Mouse (Mus musculus) adrenal gland (tissue): ENCODE results near the gene Nxph1.

Experiments
- intact Hi-C: fragments of 180-260 bp; cut with DNase I; formaldehyde crosslinking; loops from one replicate; pipeline ENCODE4 v1.15.1; 2025

Nxph1 gene

DNA sequence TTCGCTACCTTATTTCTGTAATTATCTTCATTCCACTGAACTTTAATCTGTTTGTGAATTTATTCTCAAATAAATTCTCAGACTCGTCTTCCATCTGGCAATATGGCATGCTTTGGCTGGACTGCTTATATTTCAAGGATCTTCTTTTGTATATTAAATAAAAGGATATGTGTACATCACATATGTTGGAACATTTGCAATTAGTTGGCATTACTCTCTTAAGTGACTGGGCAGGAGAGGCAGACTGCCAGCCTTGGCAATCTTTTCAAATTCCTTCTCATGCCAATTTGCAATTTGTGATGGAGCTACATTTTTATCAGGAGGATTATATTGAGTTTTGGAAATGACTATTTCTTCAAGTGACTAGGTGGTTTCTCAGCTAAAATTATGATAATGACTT is 149.1 kb downstream of the Nxph1 start:
- intact Hi-C loops: no loop called here

DNA sequence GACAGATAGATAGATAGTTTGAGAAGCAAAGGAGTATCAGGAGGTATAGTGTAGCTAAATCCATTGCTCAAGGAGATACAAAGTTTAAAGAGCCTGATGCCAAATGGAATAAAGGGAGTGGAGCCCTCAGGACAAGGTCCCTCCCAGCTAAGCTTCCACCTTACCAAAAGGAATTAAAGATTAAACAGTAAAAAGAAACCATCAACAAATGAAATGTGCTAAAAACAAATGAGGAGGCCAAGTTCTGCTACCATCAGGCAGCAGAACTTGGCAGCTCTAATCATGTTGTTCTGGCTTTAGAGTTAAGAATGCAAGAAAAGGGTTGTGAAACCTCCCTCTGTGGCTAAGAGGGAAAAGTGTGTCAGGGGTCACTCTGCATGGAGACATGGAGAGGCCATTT is 159.1 kb downstream of the Nxph1 start:
- intact Hi-C loops: no loop called here

DNA sequence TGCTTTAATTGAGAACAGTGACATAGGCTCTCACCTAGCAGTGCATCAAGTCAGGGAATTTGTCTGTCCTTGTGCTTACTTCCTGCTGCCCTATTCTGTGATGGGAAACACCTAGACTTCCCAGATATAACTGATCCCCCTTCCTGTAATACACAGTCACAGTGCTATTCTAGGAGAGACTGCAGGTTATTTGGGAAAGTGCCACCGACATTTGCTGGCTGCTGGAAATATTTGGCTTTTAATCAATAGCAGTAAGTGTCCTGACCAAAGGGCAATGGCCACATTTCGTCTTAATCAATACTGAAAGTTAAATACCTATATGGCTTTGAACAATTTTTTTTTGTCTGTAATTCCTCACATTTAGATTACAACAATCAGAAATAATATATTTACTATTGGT is 170.9 kb downstream of the Nxph1 start:
- intact Hi-C loops: no loop called here

DNA sequence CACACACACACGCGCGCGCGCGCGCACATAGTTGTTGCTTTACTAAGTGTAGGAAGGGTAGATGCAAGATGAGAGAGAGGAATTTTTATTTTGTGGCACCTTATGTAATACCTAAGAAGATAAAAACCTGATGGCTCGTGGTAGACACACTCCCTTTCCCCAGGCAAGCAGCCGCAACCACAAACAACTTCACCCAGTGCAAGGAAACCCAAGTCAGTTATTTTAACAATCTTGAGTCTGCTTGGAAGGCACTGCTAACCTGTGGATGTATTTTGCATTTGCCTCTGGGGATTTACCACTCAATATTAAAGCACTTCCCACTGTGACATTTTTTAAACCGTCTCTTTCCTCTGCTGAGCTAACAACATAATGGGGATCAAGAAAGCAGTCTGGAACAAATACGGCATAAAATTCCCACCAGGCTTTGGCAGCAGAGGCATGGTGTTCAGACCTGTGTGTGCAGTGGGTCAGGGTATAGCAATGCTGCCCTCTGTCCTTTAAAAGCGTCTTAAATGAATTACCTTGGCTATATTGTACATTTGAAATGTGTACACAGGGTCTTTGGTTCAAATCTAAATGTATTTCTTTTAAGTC is 176.2 kb downstream of the Nxph1 start:
- intact Hi-C loops: no loop called here

DNA sequence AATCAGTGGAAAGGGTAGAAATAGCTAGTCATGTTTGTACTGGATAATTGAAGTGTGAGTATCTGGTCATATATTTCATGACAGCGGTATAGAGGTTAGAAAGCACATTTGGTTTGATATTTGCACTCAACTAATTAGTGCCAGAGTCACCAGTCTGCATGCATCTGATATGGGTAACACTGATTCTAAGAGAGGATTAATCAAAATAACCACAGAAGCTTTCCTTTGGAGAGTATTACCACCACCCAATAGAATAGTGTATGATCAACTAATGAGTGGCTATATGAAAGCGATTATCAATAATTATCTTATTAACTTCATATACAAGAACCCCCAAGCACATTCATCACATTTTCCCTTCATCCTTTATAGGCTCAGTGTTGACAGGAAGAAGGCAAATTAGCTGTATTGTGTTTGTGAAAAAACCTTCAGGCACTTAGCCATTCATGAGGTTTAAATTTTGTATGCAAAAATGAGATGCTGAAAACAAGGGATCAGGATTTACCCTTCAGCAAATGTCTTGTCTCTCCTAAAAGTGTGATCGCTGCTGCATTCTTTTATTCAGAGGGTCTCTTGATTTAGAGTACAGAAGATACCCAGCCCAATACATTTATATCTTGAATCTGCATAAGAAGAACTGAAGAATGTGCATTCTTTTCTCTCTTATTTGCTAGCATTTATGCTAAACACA is 185.5 kb downstream of the Nxph1 start:
- intact Hi-C loops: no loop called here

DNA sequence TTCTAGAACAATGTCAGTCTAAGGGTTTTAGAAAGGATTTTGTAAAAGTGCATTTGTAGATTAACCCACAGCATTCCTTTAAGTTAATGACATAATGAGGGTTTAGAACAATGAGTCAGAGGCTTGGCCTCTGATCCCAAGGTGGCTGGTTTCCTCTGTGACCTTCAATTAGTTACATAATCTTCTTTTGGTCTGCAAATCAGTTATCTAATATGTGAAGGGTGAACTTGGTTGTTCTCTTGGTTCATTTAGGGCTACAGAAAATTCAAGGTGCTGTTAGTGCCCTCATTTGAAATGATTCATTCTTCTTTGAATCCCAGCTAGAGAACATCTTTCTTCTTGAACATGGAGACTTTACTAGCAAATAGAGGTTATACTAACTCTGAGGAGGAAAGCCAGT is 199.7 kb downstream of the Nxph1 start:
- intact Hi-C loops: no loop called here

DNA sequence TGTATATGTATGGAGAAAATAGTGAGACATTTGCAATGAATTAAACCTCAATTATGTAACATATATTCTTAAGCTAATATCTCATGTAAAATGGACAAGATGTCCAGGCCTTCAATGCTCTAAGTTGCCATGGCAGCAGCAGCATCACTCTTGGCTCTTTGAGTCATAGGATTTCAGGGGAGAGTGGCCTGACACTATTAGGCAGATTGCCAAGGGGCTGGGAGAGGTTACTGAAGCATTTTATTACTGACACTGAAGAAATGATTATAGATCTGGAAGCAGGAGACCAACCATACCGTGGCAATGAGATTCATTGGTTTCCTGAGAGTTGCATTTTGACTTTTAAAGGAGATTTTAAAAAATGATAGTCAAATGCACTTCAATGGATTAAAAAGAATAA is 201.6 kb downstream of the Nxph1 start:
- intact Hi-C loops: no loop called here

DNA sequence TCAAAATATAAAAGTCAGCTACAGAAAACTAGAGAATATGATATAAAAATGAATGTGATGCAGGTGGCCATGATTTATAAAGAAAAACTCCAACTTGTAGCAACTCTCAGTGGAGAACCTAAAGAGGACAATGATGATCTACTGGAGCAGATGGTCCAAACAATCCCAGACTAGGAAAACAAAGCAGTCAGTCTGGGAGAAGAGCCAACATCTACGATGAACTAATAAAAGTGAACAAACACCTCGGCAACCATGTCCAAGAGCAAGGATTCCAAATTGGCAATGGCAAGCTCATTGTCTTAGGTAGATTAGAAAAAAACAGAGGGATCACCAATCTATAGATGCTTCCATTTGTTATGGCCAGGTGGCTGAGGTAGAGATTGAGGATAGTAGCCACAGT is 211.0 kb downstream of the Nxph1 start:
- intact Hi-C loops: no loop called here

DNA sequence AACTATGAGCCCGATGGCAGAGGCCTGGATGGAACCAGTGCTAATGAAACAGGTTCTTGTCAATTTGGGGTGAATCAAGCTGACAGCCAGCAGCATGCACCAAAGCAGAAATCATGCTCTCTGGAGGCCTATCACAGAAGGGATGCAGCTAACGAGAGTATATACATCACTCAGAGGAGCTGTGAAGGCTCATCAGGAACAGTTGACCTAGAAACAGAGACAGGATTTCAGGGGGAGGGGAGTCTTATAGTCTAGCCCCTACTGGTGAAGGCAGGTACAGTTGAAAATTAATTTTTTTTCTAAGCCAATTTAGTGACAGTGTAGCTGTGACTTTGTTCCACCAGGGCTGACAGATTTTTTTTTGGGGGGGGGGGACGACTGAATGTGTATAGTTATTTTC is 234.2 kb downstream of the Nxph1 start:
- intact Hi-C loops: no loop called here

DNA sequence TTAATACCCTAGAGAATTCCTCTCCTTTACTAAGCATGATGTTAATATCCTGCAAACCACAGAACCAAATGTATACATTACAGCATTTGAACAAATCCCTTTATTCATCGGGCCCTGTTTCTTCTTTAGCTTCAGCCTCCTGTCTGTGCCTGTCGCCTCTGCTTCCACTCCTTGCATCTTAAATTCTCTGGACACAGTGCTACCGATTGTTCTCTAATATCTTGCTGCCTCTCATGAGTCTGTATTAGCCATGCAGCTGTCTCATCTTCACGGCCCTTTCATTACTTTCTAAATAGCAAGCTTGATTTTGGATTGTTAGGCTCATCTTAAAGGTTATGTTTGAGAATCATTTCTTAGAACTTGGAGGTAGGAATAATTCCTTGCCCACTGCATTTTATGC is 262.5 kb downstream of the Nxph1 start:
- intact Hi-C loops: no loop called here

DNA sequence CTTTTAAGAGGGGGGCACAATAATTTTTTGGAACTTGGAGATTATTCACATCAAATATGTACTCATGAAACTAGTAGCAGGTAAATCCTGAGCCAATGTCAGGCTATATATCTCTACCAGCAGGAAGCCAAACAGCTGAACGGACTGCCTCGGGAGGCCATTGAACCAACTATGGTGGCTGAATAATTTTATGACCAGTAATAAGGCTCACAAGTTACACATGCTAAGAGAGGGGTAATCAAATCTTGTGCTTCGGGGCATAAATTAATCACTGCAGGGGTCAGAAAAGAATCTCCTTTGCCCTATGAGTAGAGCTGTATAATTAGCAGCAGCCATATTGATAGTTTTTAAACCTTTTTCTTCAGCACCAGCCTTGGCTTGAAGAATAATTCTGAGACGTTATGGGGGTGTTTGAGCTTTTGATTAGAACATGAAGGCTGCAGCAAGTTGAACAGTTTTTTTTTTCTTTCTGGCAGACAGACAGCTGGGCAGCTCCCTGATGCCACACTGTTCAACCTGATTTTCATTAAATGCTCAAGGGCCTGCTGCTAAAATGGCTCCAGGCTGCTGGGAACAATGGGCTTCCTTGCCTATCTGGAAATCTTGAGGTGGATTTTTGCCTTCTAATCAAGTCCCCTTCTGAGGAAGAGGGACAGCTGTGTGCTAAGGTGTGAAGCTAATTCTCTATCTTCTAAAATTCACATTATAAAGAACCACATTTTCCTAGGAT is 272.7 kb downstream of the Nxph1 start:
- intact Hi-C loops: no loop called here

DNA sequence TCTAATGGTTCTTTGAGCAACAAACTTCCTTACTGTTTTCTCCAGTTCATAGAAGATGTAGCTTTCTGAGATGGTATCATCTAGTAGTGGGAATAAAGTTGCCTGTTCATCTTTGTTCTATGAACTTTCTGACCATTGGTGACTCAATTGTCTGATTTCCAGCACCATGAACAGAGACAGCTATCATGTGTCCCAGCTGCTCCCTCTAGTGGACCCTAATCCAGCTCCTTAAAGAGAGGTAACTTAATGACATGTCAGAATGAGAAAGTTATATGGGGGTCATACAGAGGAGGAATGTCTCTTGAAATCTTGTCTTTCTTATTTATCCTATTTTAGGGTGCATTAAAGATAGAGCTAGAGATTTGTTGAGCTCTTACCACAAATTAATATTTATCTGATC is 286.6 kb downstream of the Nxph1 start:
- intact Hi-C loops: loop anchor here (5.0 kb wide), 2 partner anchors 273 to 298 kb away; no protein-coding TSS in a partner anchor

DNA sequence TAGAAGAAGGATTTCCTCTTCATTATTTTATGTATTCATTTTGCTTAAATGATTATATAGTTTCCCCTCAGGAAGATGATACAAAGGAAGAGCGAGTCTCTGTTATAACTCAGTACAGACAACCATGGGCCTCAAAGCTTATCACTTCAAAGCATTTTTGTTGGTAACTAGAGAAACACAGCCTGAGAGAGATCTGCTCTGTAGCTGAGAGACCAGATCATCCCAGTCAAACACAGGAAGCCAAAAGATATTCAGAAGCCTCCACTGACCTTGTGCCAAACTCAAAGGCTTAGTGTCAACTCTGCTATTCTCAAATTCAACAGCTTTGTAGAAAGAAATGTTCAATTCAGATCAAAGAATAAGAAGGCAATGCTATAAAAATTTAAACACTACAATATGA is 319.8 kb downstream of the Nxph1 start:
- intact Hi-C loops: no loop called here
